Mouse (Mus musculus): ENCODE data around the gene Fthl17e.
A peak's percentile ranks its signal among the peaks of the same experiment; 100 is the strongest.
"Not testable (repeated sequence)": the region's sequence is repeated elsewhere in the genome, so short reads cannot be mapped to it uniquely, and the experiment has no call there.

Gene Fthl17e

GRCm38 (mm10) chrX:9033193-9033592 lies at the start of gene Fthl17e:
Gene Fthl17e, plus strand, starts transcription at chrX:9033493.
- DNase-seq (ENCODE audit: low spot score in 2 of 2) = not testable (repeated sequence)

- DNase-seq (ENCODE audit: low spot score in 2 of 2) = not testable (repeated sequence)
Measured at GRCm38 (mm10) chrX:8986655-8987054, 46.6 kb upstream of the Fthl17e start, which contains the start of gene Fthl17d. Gene Fthl17d, minus strand, starts transcription at chrX:8986755.

GRCm38 (mm10) chrX:9016079-9016478 lies 17.2 kb upstream of the Fthl17e start:
- DNase-seq (ENCODE audit: low spot score in 2 of 2) = no peak

- DNase-seq (ENCODE audit: low spot score in 2 of 2) = no peak
Measured at GRCm38 (mm10) chrX:9019481-9019880, 13.8 kb upstream of the Fthl17e start.

- not testable (repeated sequence) for DNase-seq (ENCODE audit: low spot score in 2 of 2)
Measured at GRCm38 (mm10) chrX:9041611-9042010, 8.3 kb downstream of the Fthl17e start.

- peak in 1 of 2 experiments; percentile 18 for DNase-seq (ENCODE audit: low spot score in 2 of 2)
Measured at GRCm38 (mm10) chrX:9060952-9061351, 27.7 kb downstream of the Fthl17e start.

- no peak for DNase-seq (ENCODE audit: low spot score in 2 of 2)
Measured at GRCm38 (mm10) chrX:9062101-9062500, 28.8 kb downstream of the Fthl17e start.

- not testable (repeated sequence) for DNase-seq (ENCODE audit: low spot score in 2 of 2)
Measured at GRCm38 (mm10) chrX:9062715-9063114, 29.4 kb downstream of the Fthl17e start, which contains the start of gene Fthl17f. Gene Fthl17f, plus strand, starts transcription at chrX:9063015.

GRCm38 (mm10) chrX:9077699-9078098 lies 44.4 kb downstream of the Fthl17e start:
- DNase-seq (ENCODE audit: low spot score in 2 of 2) = peak; percentile 16 to 47
